Mouse (Mus musculus): ENCODE results near the gene Kat6b. TPM values are rescaled to one million over a fixed set of nuclear protein-coding genes. Genes with fewer than 3 reads are reported as not detected.

Gene Kat6b
- 12.4 and 14.2 TPM in 2 replicates for polyA plus RNA-seq (2016; fragmentation: Nextera tagmentation; extraction: Ambion mirVana)

DNA sequence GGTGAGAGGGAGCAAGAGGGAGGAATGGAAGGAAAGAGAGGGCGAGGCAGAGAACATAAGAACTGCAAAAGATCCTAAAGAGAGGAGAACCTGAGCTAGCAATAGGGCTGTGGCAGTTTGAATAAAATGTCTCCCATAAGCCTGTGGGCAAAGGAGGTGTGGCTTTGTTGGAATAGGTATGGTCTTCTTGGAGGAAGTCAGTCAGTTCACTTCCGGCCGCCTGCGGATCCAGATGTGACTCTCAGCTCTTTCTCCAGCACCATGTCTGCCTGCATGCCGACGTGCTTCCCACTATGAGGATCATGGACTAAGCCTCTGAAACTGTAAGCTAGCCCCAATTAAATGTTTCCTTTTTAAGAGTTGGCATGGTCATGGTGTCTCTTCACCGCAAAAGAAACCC, at the start of gene Kat6b:
Gene Kat6b (plus strand): TSS at position 204 of the 400 bp plus-strand sequence.
- WGBS: 92% methylated on average over 7 of the region's 7 CpGs
- Histone ChIP-seq H3K4me1 (no peaks in the 10 kb centered on the region; the same call in 1 of the 2 replicates), H3K27ac (replicated peaks) (no peak within 1 kb of the TSS), H3K4me3 (no peak within 1 kb of the TSS), H3K9me3 (no peaks in the 10 kb centered on the region), H3K36me3 (replicated peaks) (no peaks in the 10 kb centered on the region), H3K27me3 (replicated peaks; ENCODE audit: low read depth, poor library complexity, severe bottlenecking) (no peaks in the 10 kb centered on the region)
- DNase-seq (ENCODE audit: low spot score): no peak

GRCm38 (mm10) chr14:21433415-21433814, 47.8 kb upstream of the Kat6b start:
- H3K9me3 ChIP-seq: no peaks in the 10 kb centered on the region

DNA sequence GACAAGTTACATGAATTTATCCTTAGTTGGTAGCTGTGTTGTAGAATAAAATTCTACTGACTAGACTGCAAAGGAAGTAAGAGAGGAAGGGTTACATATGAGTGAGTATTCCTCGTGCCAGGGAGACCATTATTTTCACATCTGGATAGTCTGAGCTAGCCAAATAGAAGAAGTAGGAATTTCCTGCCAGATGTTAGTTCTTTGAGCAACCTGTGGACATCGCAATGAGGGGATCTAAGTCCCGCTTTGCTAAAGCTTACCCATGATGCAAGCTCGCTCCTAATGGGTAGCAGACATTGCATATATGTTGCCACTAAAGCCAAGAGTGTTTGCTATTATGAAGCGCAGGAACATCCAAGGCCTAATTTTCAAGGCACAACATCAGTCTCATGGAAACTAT, 47.2 kb upstream of the Kat6b start:
- H3K4me1 ChIP-seq: peaks cover 20% of the 10 kb centered on the region
- H3K27me3 ChIP-seq (replicated peaks; ENCODE audit: low read depth, poor library complexity, severe bottlenecking): no peaks in the 10 kb centered on the region
- peaks cover 10% of the 10 kb centered on the region; the same call in 1 of the 2 replicates for H3K36me3 ChIP-seq (replicated peaks)
- H3K27ac ChIP-seq (replicated peaks): no peak overlapping the region
- no peak overlapping the region for H3K4me3 ChIP-seq
- no peaks in the 10 kb centered on the region for H3K9me3 ChIP-seq
- DNase-seq (ENCODE audit: low spot score): no peak
- 64% methylated on average over 5 of the region's 5 CpGs for WGBS

More at GRCm38 (mm10) chr14:21433415-21433814, 47.8 kb upstream of the Kat6b start:
- peaks cover 10% of the 10 kb centered on the region; the same call in 1 of the 2 replicates for H3K36me3 ChIP-seq (replicated peaks)
- no peak for DNase-seq (ENCODE audit: low spot score)
- no peaks in the 10 kb centered on the region for H3K27me3 ChIP-seq (replicated peaks; ENCODE audit: low read depth, poor library complexity, severe bottlenecking)
- H3K4me3 ChIP-seq: no peak overlapping the region
- 90% methylated on average over 4 of the region's 4 CpGs for WGBS
- H3K4me1 ChIP-seq: peaks cover 20% of the 10 kb centered on the region
- H3K27ac ChIP-seq (replicated peaks): no peak overlapping the region

- 69% methylated on average over 9 of the region's 9 CpGs for WGBS
- Histone ChIP-seq H3K27ac (replicated peaks) (no peak overlapping the region), H3K4me1 (peaks cover 25% of the 10 kb centered on the region)
These were observed 46.5 kb upstream of the Kat6b start for GRCm38 (mm10) chr14:21434686-21435085.

GRCm38 (mm10) chr14:21439785-21440184, 41.4 kb upstream of the Kat6b start:
- 0 out of 2 replicates have a peak, but pooled peaks cover 4% of the 10 kb centered on the region for H3K9me3 ChIP-seq
- H3K27me3 ChIP-seq (replicated peaks; ENCODE audit: low read depth, poor library complexity, severe bottlenecking): no peaks in the 10 kb centered on the region
- 42% methylated on average over 4 of the region's 4 CpGs for WGBS
- peak overlapping the region; percentile 44; the same call in 1 of the 2 replicates for H3K27ac ChIP-seq (replicated peaks)
- no peak overlapping the region for H3K4me3 ChIP-seq
- peak; percentile 48 for DNase-seq (ENCODE audit: low spot score)
- peaks cover 41% of the 10 kb centered on the region for H3K4me1 ChIP-seq
- peaks cover 6% of the 10 kb centered on the region for H3K36me3 ChIP-seq (replicated peaks)

More at GRCm38 (mm10) chr14:21434686-21435085, 46.5 kb upstream of the Kat6b start:
- no peak overlapping the region for H3K4me3 ChIP-seq
- H3K36me3 ChIP-seq (replicated peaks): peaks cover 10% of the 10 kb centered on the region; the same call in 1 of the 2 replicates
- no peaks in the 10 kb centered on the region for H3K9me3 ChIP-seq
- DNase-seq (ENCODE audit: low spot score): no peak
- no peaks in the 10 kb centered on the region for H3K27me3 ChIP-seq (replicated peaks; ENCODE audit: low read depth, poor library complexity, severe bottlenecking)

DNA sequence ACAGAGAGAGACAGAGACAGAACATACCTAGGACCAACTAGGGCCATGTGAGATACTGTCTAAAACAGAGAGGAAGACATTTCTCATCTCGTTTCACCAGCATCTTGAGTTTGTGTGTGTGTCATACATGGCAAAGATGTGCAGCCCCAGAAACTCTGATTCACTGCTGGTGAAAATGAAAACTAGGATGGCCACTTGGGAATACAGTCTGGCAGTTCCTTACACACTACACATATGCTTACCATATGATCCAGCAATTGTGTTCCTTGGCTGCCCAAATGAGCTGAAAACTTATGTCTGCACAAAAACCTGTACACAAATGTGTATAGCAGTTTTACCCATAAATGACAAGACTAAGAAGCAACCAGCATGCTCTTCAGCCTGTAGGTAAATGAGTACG, 40.7 kb upstream of the Kat6b start:
- H3K36me3 ChIP-seq (replicated peaks): peaks cover 6% of the 10 kb centered on the region
- H3K27me3 ChIP-seq (replicated peaks; ENCODE audit: low read depth, poor library complexity, severe bottlenecking): no peaks in the 10 kb centered on the region
- no peak overlapping the region for H3K4me3 ChIP-seq
- H3K27ac ChIP-seq (replicated peaks): peak overlapping the region; percentile 44; the same call in 1 of the 2 replicates
- WGBS: 85% methylated on average over 2 of the region's 2 CpGs
- H3K4me1 ChIP-seq: peaks cover 36% of the 10 kb centered on the region
- 0 out of 2 replicates have a peak, but pooled peaks cover 4% of the 10 kb centered on the region for H3K9me3 ChIP-seq
- no peak for DNase-seq (ENCODE audit: low spot score)

GRCm38 (mm10) chr14:21441772-21442533, 39.3 kb upstream of the Kat6b start:
- Histone ChIP-seq H3K36me3 (replicated peaks) (peaks cover 6% of the 10 kb centered on the region), H3K4me3 (no peak overlapping the region), H3K27me3 (replicated peaks; ENCODE audit: low read depth, poor library complexity, severe bottlenecking) (no peaks in the 10 kb centered on the region), H3K4me1 (peaks cover 36% of the 10 kb centered on the region), H3K27ac (replicated peaks) (peak overlapping the region; percentile 72), H3K9me3 (0 out of 2 replicates have a peak, but pooled peaks cover 4% of the 10 kb centered on the region)
- 53% methylated on average over 10 of the region's 10 CpGs for WGBS
- peak; percentile 59 for DNase-seq (ENCODE audit: low spot score)

- no peak overlapping the region for H3K4me3 ChIP-seq
- WGBS: 82% methylated on average over 4 of the region's 4 CpGs
- no peak overlapping the region for H3K27ac ChIP-seq (replicated peaks)
- no peaks in the 10 kb centered on the region for H3K9me3 ChIP-seq
- H3K27me3 ChIP-seq (replicated peaks; ENCODE audit: low read depth, poor library complexity, severe bottlenecking): no peaks in the 10 kb centered on the region
- H3K36me3 ChIP-seq (replicated peaks): peaks cover 3% of the 10 kb centered on the region; the same call in 1 of the 2 replicates
- H3K4me1 ChIP-seq: 0 out of 2 replicates have a peak, but pooled peaks cover 2% of the 10 kb centered on the region
- DNase-seq (ENCODE audit: low spot score): no peak
These were observed 28.7 kb upstream of the Kat6b start for GRCm38 (mm10) chr14:21452581-21452980.

GRCm38 (mm10) chr14:21453896-21454295, 27.3 kb upstream of the Kat6b start:
- Histone ChIP-seq H3K4me3 (no peak overlapping the region), H3K9me3 (no peaks in the 10 kb centered on the region), H3K36me3 (replicated peaks) (peaks cover 2% of the 10 kb centered on the region; the same call in 1 of the 2 replicates), H3K27ac (replicated peaks) (no peak overlapping the region), H3K4me1 (0 out of 2 replicates have a peak, but pooled peaks cover 2% of the 10 kb centered on the region), H3K27me3 (replicated peaks; ENCODE audit: low read depth, poor library complexity, severe bottlenecking) (no peaks in the 10 kb centered on the region)
- no peak for DNase-seq (ENCODE audit: low spot score)
- WGBS: 87% methylated on average over 2 of the region's 2 CpGs

- Histone ChIP-seq H3K27me3 (replicated peaks; ENCODE audit: low read depth, poor library complexity, severe bottlenecking) (no peaks in the 10 kb centered on the region), H3K4me3 (no peak overlapping the region), H3K27ac (replicated peaks) (no peak overlapping the region), H3K36me3 (replicated peaks) (no peaks in the 10 kb centered on the region), H3K4me1 (0 out of 2 replicates have a peak, but pooled peaks cover 2% of the 10 kb centered on the region), H3K9me3 (no peaks in the 10 kb centered on the region)
- DNase-seq (ENCODE audit: low spot score): no peak
- 91% methylated on average over 7 of the region's 7 CpGs for WGBS
These were observed 25.4 kb upstream of the Kat6b start for GRCm38 (mm10) chr14:21455654-21456350.

DNA sequence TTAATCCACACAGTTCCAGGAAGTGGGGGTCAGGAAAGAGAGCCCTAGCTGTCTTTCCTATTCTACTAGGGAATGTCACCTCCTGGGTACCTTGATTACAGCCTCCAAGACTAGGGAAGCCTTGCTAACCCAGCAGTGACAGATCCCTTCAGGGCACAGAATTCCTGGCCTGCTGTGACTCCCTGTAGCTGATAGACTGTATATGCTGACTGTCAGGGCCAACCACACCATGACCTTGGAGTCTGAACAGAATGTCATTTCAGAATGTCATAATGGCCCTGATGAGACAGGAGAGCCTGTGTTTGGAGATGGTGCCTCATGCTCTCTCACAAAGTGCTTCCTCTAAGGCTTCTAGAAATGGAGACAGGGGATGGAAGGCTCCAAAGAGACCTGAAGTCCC, 24.7 kb upstream of the Kat6b start:
- Histone ChIP-seq H3K27me3 (replicated peaks; ENCODE audit: low read depth, poor library complexity, severe bottlenecking) (no peaks in the 10 kb centered on the region), H3K27ac (replicated peaks) (no peak overlapping the region), H3K9me3 (no peaks in the 10 kb centered on the region), H3K4me3 (no peak overlapping the region), H3K36me3 (replicated peaks) (no peaks in the 10 kb centered on the region), H3K4me1 (no peaks in the 10 kb centered on the region)
- no peak for DNase-seq (ENCODE audit: low spot score)

- H3K4me3 ChIP-seq: no peak overlapping the region
- H3K36me3 ChIP-seq (replicated peaks): no peaks in the 10 kb centered on the region
- H3K4me1 ChIP-seq: no peaks in the 10 kb centered on the region
- no peak overlapping the region for H3K27ac ChIP-seq (replicated peaks)
- no peak for DNase-seq (ENCODE audit: low spot score)
- no peaks in the 10 kb centered on the region for H3K9me3 ChIP-seq
- H3K27me3 ChIP-seq (replicated peaks; ENCODE audit: low read depth, poor library complexity, severe bottlenecking): no peaks in the 10 kb centered on the region
- 79% methylated on average over 5 of the region's 5 CpGs for WGBS
These were observed 23.4 kb upstream of the Kat6b start for GRCm38 (mm10) chr14:21457876-21458275.

All from embryonic facial prominence, embryonic 10.5 days (tissue).